Mouse (Mus musculus): ENCODE results near the gene Mrpl20.

DNA sequence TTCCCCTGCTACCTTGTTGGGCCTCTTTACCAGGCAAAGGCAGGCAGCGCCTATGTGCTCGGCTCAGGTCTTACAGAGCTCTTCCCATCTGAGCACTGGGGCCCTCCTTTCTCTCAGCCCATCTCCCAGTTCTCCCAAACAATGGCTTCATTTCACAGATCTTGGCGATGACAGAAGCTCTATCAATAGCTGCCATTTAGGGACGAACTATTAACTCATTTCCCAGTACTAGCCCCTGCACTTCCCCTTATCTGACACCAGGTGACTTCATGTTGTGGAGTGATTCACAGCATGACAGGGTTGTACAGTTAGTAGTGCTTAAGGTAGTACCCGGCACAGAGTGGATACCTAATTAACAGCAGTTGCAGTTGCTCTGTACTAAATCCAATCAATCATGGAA lies 16.9 kb upstream of the Mrpl20 start, which contains the start of gene Tmem88b:
- TF ChIP-seq CTCF (IDR thresholded peaks at IDR 0.05; ENCODE audit: borderline replicate concordance, insufficient read depth, low read depth, low read length) (no peak), POLR2A (IDR thresholded peaks at IDR 0.05; ENCODE audit: borderline replicate concordance, insufficient read depth, low read length) (no peak)
